8 mouse cellular contexts compared by ENCODE assay signal in genomic region chr9:120932797-120933586, GRCm38 (mm10). TPM values are rescaled to one million over a fixed set of nuclear protein-coding genes. Genes with fewer than 3 reads are reported as not detected.
DNase-seq lines count a peak whose midpoint lies in the region; ATAC-seq and TF ChIP-seq lines count a peak whose summit lies in the region.

No protein-coding gene starts in this region.

- H3K4me3 ChIP-seq in E14TG2a.4 (replicated peaks; ENCODE audit: low read length), result peak overlapping the region; percentile 85
- H3K4me3 ChIP-seq in forebrain, embryonic 11.5 days (ENCODE audit: low read depth, low read length), result peak overlapping the region; percentile 94
- H3K4me3 ChIP-seq in heart, embryonic 16.5 days (ENCODE audit: low read length), result peak overlapping the region; percentile 96
- peak overlapping the region; percentile 75 to 90 for H3K4me3 ChIP-seq in liver, embryonic 14.5 days (ENCODE audit: insufficient read depth in 1 of 2, low read depth in 2 of 2, low read length in 2 of 2)
- H3K4me3 ChIP-seq in neural tube, embryonic 11.5 days (ENCODE audit: low read depth, low read length), result peak overlapping the region; percentile 93
- peak overlapping the region; percentile 94 for H3K4me3 ChIP-seq in stomach, embryonic 16.5 days (replicated peaks; ENCODE audit: low read length)

- WGBS in forebrain, embryonic 11.5 days, result 6% methylated on average over 57 of the region's 78 CpGs
- 5% methylated on average over 73 of the region's 78 CpGs for WGBS in heart, embryonic 16.5 days
- WGBS in liver, embryonic 14.5 days (ENCODE audit: insufficient replicate concordance), result 7% methylated on average over 63 of the region's 78 CpGs
- 5% methylated on average over 67 of the region's 78 CpGs for WGBS in neural tube, embryonic 11.5 days
- WGBS in stomach, embryonic 16.5 days, result 4% methylated on average over 78 of the region's 78 CpGs

- peak overlapping the region; percentile 88 for H3K27ac ChIP-seq in forebrain, embryonic 11.5 days (ENCODE audit: low read depth, low read length)
- H3K27ac ChIP-seq in heart, embryonic 16.5 days (ENCODE audit: low read length), result peak overlapping the region; percentile 92
- peak overlapping the region; percentile 60 for H3K27ac ChIP-seq in liver, embryonic 14.5 days
- peak overlapping the region; percentile 97 for H3K27ac ChIP-seq in neural tube, embryonic 11.5 days (ENCODE audit: low read depth, low read length)
- H3K27ac ChIP-seq in stomach, embryonic 16.5 days (ENCODE audit: low read length), result peak overlapping the region; percentile 96

- H3K36me3 ChIP-seq in E14TG2a.4 (ENCODE audit: insufficient read depth, low read length), result peaks cover 29% of the 10 kb centered on the region
- H3K36me3 ChIP-seq in forebrain, embryonic 11.5 days (ENCODE audit: control insufficient read depth, insufficient read depth, low read length), result no peaks in the 10 kb centered on the region; the same call in 1 of the 2 replicates
- no peaks in the 10 kb centered on the region for H3K36me3 ChIP-seq in heart, embryonic 16.5 days (ENCODE audit: control insufficient read depth, insufficient read depth)
- H3K36me3 ChIP-seq in liver, embryonic 14.5 days (replicated peaks; ENCODE audit: control insufficient read depth, insufficient read depth, low read depth), result no peaks in the 10 kb centered on the region; the same call in 1 of the 2 replicates
- no peaks in the 10 kb centered on the region; the same call in 1 of the 2 replicates for H3K36me3 ChIP-seq in neural tube, embryonic 11.5 days (ENCODE audit: control insufficient read depth, insufficient read depth, low read length)
- H3K36me3 ChIP-seq in stomach, embryonic 16.5 days (ENCODE audit: control insufficient read depth, insufficient read depth, low read length), result no peaks in the 10 kb centered on the region

- peaks cover 61% of the 10 kb centered on the region for H3K4me1 ChIP-seq in E14TG2a.4 (replicated peaks; ENCODE audit: low read depth, low read length)
- peaks cover 16% of the 10 kb centered on the region for H3K4me1 ChIP-seq in forebrain, embryonic 11.5 days (replicated peaks; ENCODE audit: control insufficient read depth, insufficient read depth, low read length)
- peaks cover 29% of the 10 kb centered on the region for H3K4me1 ChIP-seq in heart, embryonic 16.5 days (ENCODE audit: control insufficient read depth, insufficient read depth, low read length)
- peaks cover 6 to 27% of the 10 kb centered on the region in 2 experiments for H3K4me1 ChIP-seq in liver, embryonic 14.5 days (replicated peaks; ENCODE audit: control insufficient read depth in 2 of 2, insufficient read depth in 2 of 2, low read length in 1 of 2)
- H3K4me1 ChIP-seq in neural tube, embryonic 11.5 days (ENCODE audit: control insufficient read depth, insufficient read depth, low read length), result peaks cover 12% of the 10 kb centered on the region; the same call in 1 of the 2 replicates
- peaks cover 29% of the 10 kb centered on the region for H3K4me1 ChIP-seq in stomach, embryonic 16.5 days (ENCODE audit: control insufficient read depth, insufficient read depth, low read length)

- peak overlapping the region; percentile 93 for H3K9ac ChIP-seq in forebrain, embryonic 11.5 days (ENCODE audit: low read length)
- peak overlapping the region; percentile 86 for H3K9ac ChIP-seq in heart, embryonic 16.5 days (ENCODE audit: low read length)
- H3K9ac ChIP-seq in liver, embryonic 14.5 days (replicated peaks), result peak overlapping the region; percentile 93
- H3K9ac ChIP-seq in neural tube, embryonic 11.5 days (ENCODE audit: low read length), result peak overlapping the region; percentile 94
- H3K9ac ChIP-seq in stomach, embryonic 16.5 days (ENCODE audit: low read length), result peak overlapping the region; percentile 99

- H3K4me2 ChIP-seq in forebrain, embryonic 11.5 days (ENCODE audit: low read depth, low read length, severe bottlenecking), result peak overlapping the region; percentile 6; the same call in 1 of the 2 replicates
- H3K4me2 ChIP-seq in heart, embryonic 16.5 days (ENCODE audit: low read depth, low read length), result peak overlapping the region; percentile 54
- H3K4me2 ChIP-seq in liver, embryonic 14.5 days (ENCODE audit: low read depth), result peak overlapping the region; percentile 82
- H3K4me2 ChIP-seq in neural tube, embryonic 11.5 days (ENCODE audit: low read depth), result peak overlapping the region; percentile 24
- peak overlapping the region; percentile 46 for H3K4me2 ChIP-seq in stomach, embryonic 16.5 days (ENCODE audit: low read depth, low read length)

- TF ChIP-seq EP300 in liver, embryonic 14.5 days (IDR thresholded peaks at IDR 0.05; ENCODE audit: low read depth), result peak; percentile 37; the same call in 1 of the 2 replicates

- peak; percentile 86 for ATAC-seq in forebrain, embryonic 11.5 days (replicated peaks; ENCODE audit: low FRiP score)
- peak; percentile 89 for ATAC-seq in heart, embryonic 16.5 days (replicated peaks; ENCODE audit: extremely low read depth, insufficient read depth, low FRiP score)
- peak; percentile 91 for ATAC-seq in liver, embryonic 14.5 days (ENCODE audit: insufficient read depth)
- ATAC-seq in neural tube, embryonic 11.5 days (ENCODE audit: insufficient read depth, low FRiP score, low TSS enrichment), result peak; percentile 85
- peak; percentile 90 for ATAC-seq in stomach, embryonic 16.5 days (ENCODE audit: insufficient read depth, low FRiP score)

- TF ChIP-seq CTCF in E14TG2a.4 (conservative IDR thresholded peaks at IDR 0.05; ENCODE audit: low read length), result no peak
- no peak for TF ChIP-seq CTCF in liver, embryonic 14.5 days (IDR thresholded peaks at IDR 0.05; ENCODE audit: low read depth)

- H3K9me3 ChIP-seq in E14TG2a.4 (ENCODE audit: low read length), result no peaks in the 10 kb centered on the region
- no peaks in the 10 kb centered on the region for H3K9me3 ChIP-seq in forebrain, embryonic 11.5 days (ENCODE audit: control insufficient read depth, low read length)
- no peaks in the 10 kb centered on the region for H3K9me3 ChIP-seq in heart, embryonic 16.5 days (replicated peaks; ENCODE audit: control insufficient read depth, low read length)
- no peaks in the 10 kb centered on the region for H3K9me3 ChIP-seq in liver, embryonic 14.5 days (ENCODE audit: control insufficient read depth, low read length)
- no peaks in the 10 kb centered on the region for H3K9me3 ChIP-seq in neural tube, embryonic 11.5 days (ENCODE audit: control insufficient read depth, low read length)
- no peaks in the 10 kb centered on the region for H3K9me3 ChIP-seq in stomach, embryonic 16.5 days (replicated peaks; ENCODE audit: control insufficient read depth, low read length)

- peak; percentile 84 for DNase-seq in c-Kit-positive CD71-positive TER-119-negative erythroid progenitor cells, embryonic 14.5 days (ENCODE audit: low read depth)
- peak; percentile 99 for DNase-seq in forebrain, embryonic 11.5 days (ENCODE audit: low spot score)
- peak; percentile 95 to 98 for DNase-seq in kidney, postnatal 25 days
- DNase-seq in liver, embryonic 14.5 days (ENCODE audit: low read depth in 3 of 3, low spot score in 3 of 3), result peak; percentile 85 to 91 (median 89)
- peak; percentile 98 for DNase-seq in neural tube, embryonic 11.5 days (ENCODE audit: low spot score)

- H3K27me3 ChIP-seq in E14TG2a.4 (ENCODE audit: insufficient read depth, low read length), result no peaks in the 10 kb centered on the region
- H3K27me3 ChIP-seq in forebrain, embryonic 11.5 days (ENCODE audit: control insufficient read depth, insufficient read depth, low read length), result no peaks in the 10 kb centered on the region
- H3K27me3 ChIP-seq in heart, embryonic 16.5 days (ENCODE audit: control insufficient read depth, insufficient read depth, low read length), result no peaks in the 10 kb centered on the region
- no peaks in the 10 kb centered on the region for H3K27me3 ChIP-seq in liver, embryonic 14.5 days (ENCODE audit: control insufficient read depth, insufficient read depth, low read length)
- no peaks in the 10 kb centered on the region for H3K27me3 ChIP-seq in neural tube, embryonic 11.5 days (ENCODE audit: control insufficient read depth, insufficient read depth, low read length)
- no peaks in the 10 kb centered on the region for H3K27me3 ChIP-seq in stomach, embryonic 16.5 days (ENCODE audit: control insufficient read depth, insufficient read depth, low read length)

RNA-seq across cellular contexts. Expression of gene Ctnnb1, which starts 4.0 kb away (rescaled TPM):
- 861 and 912 TPM in 2 replicates for polyA plus RNA-seq in forebrain, embryonic 11.5 days (2014; fragmentation: Nextera tagmentation; extraction: Ambion mirVana)
- polyA plus RNA-seq in heart, embryonic 16.5 days (2015; fragmentation: Nextera tagmentation; extraction: Ambion mirVana), result 357 TPM in 2 replicates
- 61.0 and 69.5 TPM in 2 replicates for polyA plus RNA-seq in liver, embryonic 14.5 days (2012; rRNA removed)
- polyA plus RNA-seq in liver, embryonic 14.5 days (2014; fragmentation: Nextera tagmentation; extraction: Ambion mirVana), result 105 and 124 TPM in 2 replicates
- 819 and 843 TPM in 2 replicates for polyA plus RNA-seq in neural tube, embryonic 11.5 days (2014; fragmentation: Nextera tagmentation; extraction: Ambion mirVana)
- polyA plus RNA-seq in stomach, embryonic 16.5 days (2015; fragmentation: Nextera tagmentation; extraction: Ambion mirVana), result 486 and 539 TPM in 2 replicates

Comparison
In these comparisons a context has a peak if more than half of its experiments do, and no peak if none do; other contexts are left out.
1. Peak in every context shown above with its lines: DNase-seq, ATAC-seq, H3K4me3 ChIP-seq and H3K27ac ChIP-seq.
2. H3K4me2 ChIP-seq: peak in every context shown above with its lines; median percentile 82 in liver, embryonic 14.5 days; 54 in heart, embryonic 16.5 days; 46 in stomach, embryonic 16.5 days; 24 in neural tube, embryonic 11.5 days; 6 in forebrain, embryonic 11.5 days.